Mouse (Mus musculus): ENCODE results near the gene Ap1m2. TPM values are rescaled to one million over a fixed set of nuclear protein-coding genes. Genes with fewer than 3 reads are reported as not detected.

The Ap1m2 gene
- total and polyA plus RNA-seq, 3 experiments: 0.73 to 1.0 TPM; not detected in 1

- no peak for DNase-seq (ENCODE audit: low read depth, low spot score)
- H3K27me3 ChIP-seq (ENCODE audit: control insufficient read depth in 1 of 2, insufficient read depth in 2 of 2, low read length in 2 of 2): no peaks in the 10 kb centered on the region
- H3K27ac ChIP-seq (ENCODE audit: control insufficient read depth, low read depth, low read length): no peak overlapping the region
- peaks cover 14 to 27% of the 10 kb centered on the region in 2 experiments for H3K4me1 ChIP-seq (ENCODE audit: control insufficient read depth in 1 of 2, insufficient read depth in 2 of 2, low read length in 2 of 2)
- H3K36me3 ChIP-seq (ENCODE audit: control insufficient read depth in 1 of 2, insufficient read depth in 2 of 2, low read length in 2 of 2): peaks cover 0 to 22% of the 10 kb centered on the region in 2 experiments; a peak in 2 of 4 replicates
- H3K79me2 ChIP-seq (ENCODE audit: control insufficient read depth, insufficient read depth, low read length, poor library complexity): no peaks in the 10 kb centered on the region
- H3K9ac ChIP-seq (ENCODE audit: control insufficient read depth, low read depth, low read length, poor library complexity, severe bottlenecking): no peak overlapping the region
- H3K9me3 ChIP-seq (replicated peaks; ENCODE audit: insufficient read depth, low read length): no peaks in the 10 kb centered on the region
- TF ChIP-seq GABPA (IDR thresholded peaks at IDR 0.05; ENCODE audit: low read depth, low read length): no peak
- TF ChIP-seq MXI1 (IDR thresholded peaks at IDR 0.05; ENCODE audit: low read depth, low read length): no peak
- no peak for TF ChIP-seq CHD2 (IDR thresholded peaks at IDR 0.05; ENCODE audit: low read length)
- TF ChIP-seq SIN3A (IDR thresholded peaks at IDR 0.05; ENCODE audit: low read length): no peak
- TF ChIP-seq NELFE (IDR thresholded peaks at IDR 0.05; ENCODE audit: low read depth, low read length): no peak
- no peak for TF ChIP-seq RAD21 (IDR thresholded peaks at IDR 0.05; ENCODE audit: low read depth, low read length)
- TF ChIP-seq CTCF (IDR thresholded peaks at IDR 0.05 in 2 of 3, conservative IDR thresholded peaks at IDR 0.05 in 1 of 3; ENCODE audit: control insufficient read depth in 1 of 3, insufficient read depth in 1 of 3, low read depth in 2 of 3, low read length in 3 of 3, poor library complexity in 1 of 3, severe bottlenecking in 1 of 3): no peak
- TF ChIP-seq TBP (IDR thresholded peaks at IDR 0.05; ENCODE audit: low read depth, low read length): no peak
- TF ChIP-seq MYB (IDR thresholded peaks at IDR 0.05; ENCODE audit: low read depth, low read length): no peak
- TF ChIP-seq CHD1 (IDR thresholded peaks at IDR 0.05; ENCODE audit: low read depth, low read length): no peak
- TF ChIP-seq POLR2A (IDR thresholded peaks at IDR 0.05; ENCODE audit: control insufficient read depth in 1 of 2, insufficient read depth in 1 of 2, low read depth in 1 of 2, low read length in 2 of 2, poor library complexity in 1 of 2): no peak
- TF ChIP-seq SMC3 (IDR thresholded peaks at IDR 0.05; ENCODE audit: low read depth, low read length): no peak
- no peak for TF ChIP-seq KAT2A (conservative IDR thresholded peaks at IDR 0.05; ENCODE audit: low read depth, low read length)
- no peak for TF ChIP-seq ZKSCAN1 (IDR thresholded peaks at IDR 0.05; ENCODE audit: low read depth, low read length)
- TF ChIP-seq HCFC1 (IDR thresholded peaks at IDR 0.05; ENCODE audit: low read depth, low read length): no peak
- TF ChIP-seq ELF1 (IDR thresholded peaks at IDR 0.05; ENCODE audit: low read depth, low read length): no peak
- TF ChIP-seq EP300 (IDR thresholded peaks at IDR 0.05; ENCODE audit: low read depth in 1 of 2, low read length in 2 of 2): no peak
- TF ChIP-seq RCOR1 (IDR thresholded peaks at IDR 0.05; ENCODE audit: low read depth, low read length): no peak
- no peak for TF ChIP-seq ETS1 (IDR thresholded peaks at IDR 0.05; ENCODE audit: low read depth, low read length)
- no peak for TF ChIP-seq ZC3H11A (IDR thresholded peaks at IDR 0.05; ENCODE audit: low read depth, low read length)
- no peak overlapping the region for H3K4me3 ChIP-seq (ENCODE audit: control insufficient read depth in 1 of 2, insufficient read depth in 1 of 2, low read depth in 2 of 2, low read length in 2 of 2)
Measured at GRCm38 (mm10) chr9:21315421-21315820, 3.3 kb upstream of the Ap1m2 start.

GRCm38 (mm10) chr9:21314367-21315140 lies 2.4 kb upstream of the Ap1m2 start:
- no peak overlapping the region for H3K4me3 ChIP-seq (ENCODE audit: control insufficient read depth in 1 of 2, insufficient read depth in 1 of 2, low read depth in 2 of 2, low read length in 2 of 2)
- peak; percentile 74 for DNase-seq (ENCODE audit: low read depth, low spot score)
- no peak overlapping the region for H3K27ac ChIP-seq (ENCODE audit: control insufficient read depth, low read depth, low read length)
- H3K27me3 ChIP-seq (ENCODE audit: control insufficient read depth in 1 of 2, insufficient read depth in 2 of 2, low read length in 2 of 2): no peaks in the 10 kb centered on the region
- H3K9ac ChIP-seq (ENCODE audit: control insufficient read depth, low read depth, low read length, poor library complexity, severe bottlenecking): no peak overlapping the region
- H3K36me3 ChIP-seq (ENCODE audit: control insufficient read depth in 1 of 2, insufficient read depth in 2 of 2, low read length in 2 of 2): peaks cover 0 to 22% of the 10 kb centered on the region in 2 experiments; a peak in 2 of 4 replicates
- H3K79me2 ChIP-seq (ENCODE audit: control insufficient read depth, insufficient read depth, low read length, poor library complexity): no peaks in the 10 kb centered on the region
- H3K9me3 ChIP-seq (replicated peaks; ENCODE audit: insufficient read depth, low read length): no peaks in the 10 kb centered on the region
- H3K4me1 ChIP-seq (ENCODE audit: control insufficient read depth in 1 of 2, insufficient read depth in 2 of 2, low read length in 2 of 2): peaks cover 11 to 25% of the 10 kb centered on the region in 2 experiments
- TF ChIP-seq BHLHE40 (IDR thresholded peaks at IDR 0.05; ENCODE audit: borderline replicate concordance, low read depth, low read length) (no peak), POLR2AphosphoS2 (IDR thresholded peaks at IDR 0.05; ENCODE audit: low read length) (no peak), MAFK (IDR thresholded peaks at IDR 0.05; ENCODE audit: borderline replicate concordance, low read depth, low read length) (no peak), MYC (IDR thresholded peaks at IDR 0.05; ENCODE audit: low read depth, low read length) (no peak), MYB (IDR thresholded peaks at IDR 0.05; ENCODE audit: low read depth, low read length) (no peak), ZMIZ1 (IDR thresholded peaks at IDR 0.05; ENCODE audit: low read depth, low read length) (no peak), TAL1 (IDR thresholded peaks at IDR 0.05; ENCODE audit: low read length) (peak; percentile 91), MXI1 (IDR thresholded peaks at IDR 0.05; ENCODE audit: low read depth, low read length) (peak; percentile 36), POLR2AphosphoS5 (IDR thresholded peaks at IDR 0.05; ENCODE audit: borderline replicate concordance, low read depth, low read length) (no peak), RAD21 (IDR thresholded peaks at IDR 0.05; ENCODE audit: low read depth, low read length) (no peak; the same call in 1 of the 2 replicates), MEF2A (IDR thresholded peaks at IDR 0.05; ENCODE audit: extremely low read depth, insufficient replicate concordance, low read depth, low read length, poor library complexity, severe bottlenecking) (no peak), RCOR1 (IDR thresholded peaks at IDR 0.05; ENCODE audit: low read depth, low read length) (no peak), EP300 (IDR thresholded peaks at IDR 0.05; ENCODE audit: low read depth in 1 of 2, low read length in 2 of 2) (peak; percentile 53 to 65; a peak in 3 of 4 replicates), UBTF (IDR thresholded peaks at IDR 0.05; ENCODE audit: borderline replicate concordance, insufficient read depth, low read depth, low read length) (no peak), CTCF (IDR thresholded peaks at IDR 0.05 in 2 of 3, conservative IDR thresholded peaks at IDR 0.05 in 1 of 3; ENCODE audit: control insufficient read depth in 1 of 3, insufficient read depth in 1 of 3, low read depth in 2 of 3, low read length in 3 of 3, poor library complexity in 1 of 3, severe bottlenecking in 1 of 3) (peak in 1 of 3 experiments; percentile 3; a peak in 1 of 6 replicates), SIN3A (IDR thresholded peaks at IDR 0.05; ENCODE audit: low read length) (peak; percentile 61; the same call in 1 of the 2 replicates), ZC3H11A (IDR thresholded peaks at IDR 0.05; ENCODE audit: low read depth, low read length) (no peak; the same call in 1 of the 2 replicates)
